Mouse (Mus musculus): Measurements from ENCODE around the gene Carmil2. TPM values are rescaled to one million over a fixed set of nuclear protein-coding genes. Genes with fewer than 3 reads are reported as not detected.

The Carmil2 gene
- polyA plus RNA-seq, 1 experiment from 2014 or later, result 1.1 TPM

DNA sequence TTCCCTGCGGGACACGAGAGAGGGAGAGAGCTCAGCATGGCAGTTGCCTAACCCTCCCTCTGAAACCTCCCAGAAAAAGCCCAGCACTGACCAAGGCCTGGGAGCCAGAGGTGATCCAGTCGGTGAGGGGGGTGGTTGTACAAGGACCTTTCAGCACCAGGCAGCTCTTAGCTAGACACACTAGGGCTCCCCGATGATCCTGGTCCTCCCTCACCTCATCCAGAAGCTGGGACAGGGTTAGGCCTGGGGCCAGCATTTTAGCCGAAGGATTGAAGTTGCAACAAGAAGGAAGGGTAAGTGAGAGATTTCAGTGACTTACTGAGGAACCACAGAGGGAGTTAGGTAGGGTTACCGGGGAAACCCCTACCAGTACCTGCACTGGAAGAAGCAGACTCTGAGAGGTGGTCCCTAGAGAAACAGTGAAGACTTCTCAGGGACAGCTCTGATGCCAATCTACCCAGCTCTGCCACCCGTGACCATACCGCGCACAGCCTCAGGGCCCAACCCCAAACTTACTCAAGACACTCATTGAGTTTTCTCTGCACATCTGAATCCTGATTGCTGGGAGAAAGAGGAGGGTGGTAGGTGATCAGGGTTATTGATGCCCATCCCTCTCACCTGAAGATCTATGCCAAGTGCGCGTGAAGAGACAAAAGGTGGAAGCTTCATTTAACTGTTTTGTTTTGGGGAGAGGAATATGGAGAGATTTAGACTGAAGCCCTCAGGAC lies 13.6 kb downstream of the Carmil2 start:
- H3K36me3 ChIP-seq (replicated peaks), result peaks cover 58% of the 10 kb centered on the region
- 87% methylated on average over 11 of the region's 11 CpGs for WGBS
- peak overlapping the region; percentile 77 for H3K4me3 ChIP-seq
- H3K27me3 ChIP-seq (ENCODE audit: poor library complexity, severe bottlenecking), result peaks cover 11% of the 10 kb centered on the region
- DNase-seq (ENCODE audit: extremely low spot score, low spot score), result no peak
- H3K4me1 ChIP-seq, result peaks cover 37% of the 10 kb centered on the region
- H3K9me3 ChIP-seq, result no peaks in the 10 kb centered on the region
- H3K27ac ChIP-seq, result no peak overlapping the region; the same call in 1 of the 2 replicates

DNA sequence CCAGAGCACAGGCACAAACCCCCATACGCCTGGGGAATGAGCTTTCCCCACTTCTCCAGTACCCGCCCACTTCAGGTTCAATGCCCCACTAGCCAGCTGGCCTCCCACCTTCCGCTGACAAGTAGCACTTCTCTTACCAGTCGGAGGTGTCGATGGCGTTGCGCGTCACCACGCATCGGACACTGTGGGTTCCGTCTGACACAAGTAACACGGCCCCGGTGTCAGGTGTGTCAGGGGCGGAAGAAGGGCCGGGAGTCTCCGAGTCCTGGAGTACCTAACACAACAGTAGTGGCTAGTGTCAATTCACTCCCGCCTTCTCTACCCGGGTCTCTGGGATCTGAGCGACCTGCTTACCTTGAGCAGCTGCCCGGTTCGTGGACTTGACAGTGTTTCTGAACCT lies 14.5 kb downstream of the Carmil2 start:
- Histone ChIP-seq H3K4me3 (peak overlapping the region; percentile 77), H3K36me3 (replicated peaks) (peaks cover 67% of the 10 kb centered on the region), H3K27me3 (ENCODE audit: poor library complexity, severe bottlenecking) (peaks cover 2% of the 10 kb centered on the region), H3K4me1 (peaks cover 40% of the 10 kb centered on the region), H3K9me3 (no peaks in the 10 kb centered on the region), H3K27ac (peak overlapping the region; percentile 86)
- WGBS, result under 1% methylated on average over 21 of the region's 21 CpGs
- no peak for DNase-seq (ENCODE audit: extremely low spot score, low spot score)

DNA sequence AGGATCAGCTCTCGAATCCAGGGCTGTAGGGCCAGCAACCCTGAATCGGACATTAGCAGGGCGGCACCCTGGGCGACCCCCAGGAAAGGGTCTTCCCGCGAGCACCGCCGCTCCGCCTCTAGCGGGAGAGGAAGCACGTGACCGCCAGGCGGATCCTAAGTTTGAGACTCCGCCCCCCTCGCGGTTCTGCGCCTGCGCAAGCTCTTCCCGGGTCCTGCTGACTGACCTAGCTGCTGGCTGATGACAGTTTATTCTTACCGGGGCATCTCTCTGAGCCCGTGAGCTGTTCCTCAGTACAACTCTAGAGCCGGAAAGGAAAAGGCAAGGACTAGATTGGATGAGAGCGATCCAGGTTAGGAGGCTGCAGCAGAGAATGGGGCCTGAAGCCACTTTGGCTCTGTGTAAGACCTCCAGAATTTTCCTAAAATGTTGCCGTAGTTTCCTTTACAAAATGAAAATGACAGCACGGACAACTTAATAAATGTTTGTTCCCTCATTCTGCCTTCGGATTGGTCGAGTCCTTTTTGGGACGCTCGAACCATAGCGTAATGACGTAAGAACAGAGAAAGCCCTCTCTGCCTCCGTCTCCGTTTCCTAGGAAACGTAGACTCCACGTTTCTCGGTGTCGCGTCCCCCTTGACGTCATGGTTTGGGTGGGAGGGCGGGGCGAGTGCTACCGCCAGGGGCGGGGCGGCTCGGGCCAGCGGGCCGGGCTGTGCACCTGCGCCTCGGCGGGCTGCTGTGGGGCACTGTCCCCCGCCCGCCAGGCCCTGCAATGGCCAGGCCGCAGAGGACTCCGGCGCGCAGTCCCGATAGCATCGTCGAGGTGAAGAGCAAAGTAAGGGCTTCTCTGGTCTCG lies 15.1 kb downstream of the Carmil2 start, which contains the start of the genes Acd and Pard6a:
Gene Acd, minus strand, starts transcription at position 137 of the 859 bp plus-strand sequence.
Gene Pard6a, plus strand, starts transcription at position 183 of the 859 bp plus-strand sequence.
- peak; percentile 98 for DNase-seq (ENCODE audit: extremely low spot score, low spot score)
- Histone ChIP-seq H3K27ac (peak within 1 kb of the TSS; percentile 86), H3K4me1 (peaks cover 44% of the 10 kb centered on the region), H3K4me3 (peak within 1 kb of the TSS; percentile 77), H3K36me3 (replicated peaks) (peaks cover 72% of the 10 kb centered on the region), H3K27me3 (ENCODE audit: poor library complexity, severe bottlenecking) (no peaks in the 10 kb centered on the region), H3K9me3 (no peaks in the 10 kb centered on the region)
- WGBS, result under 1% methylated on average over 60 of the region's 60 CpGs

DNA sequence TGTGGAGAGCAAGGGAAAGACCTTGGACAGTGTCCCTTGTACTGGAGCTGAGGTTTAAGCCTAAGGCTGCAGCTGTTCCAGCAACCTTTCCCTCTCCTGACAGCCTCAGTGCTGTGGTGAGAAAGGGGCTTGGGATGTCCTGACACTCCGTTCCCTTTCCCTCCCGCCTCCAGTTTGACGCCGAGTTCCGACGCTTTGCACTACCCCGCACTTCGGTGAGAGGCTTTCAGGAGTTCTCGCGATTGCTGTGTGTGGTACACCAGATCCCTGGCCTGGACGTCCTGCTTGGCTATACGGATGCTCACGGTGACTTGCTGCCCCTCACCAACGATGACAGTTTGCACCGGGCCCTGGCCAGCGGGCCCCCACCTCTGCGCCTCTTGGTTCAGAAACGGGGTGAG lies 15.9 kb downstream of the Carmil2 start:
- Histone ChIP-seq H3K36me3 (replicated peaks) (peaks cover 65% of the 10 kb centered on the region), H3K27me3 (ENCODE audit: poor library complexity, severe bottlenecking) (no peaks in the 10 kb centered on the region), H3K4me3 (peak overlapping the region; percentile 77), H3K4me1 (peaks cover 52% of the 10 kb centered on the region), H3K27ac (peak overlapping the region; percentile 86), H3K9me3 (no peaks in the 10 kb centered on the region)
- DNase-seq (ENCODE audit: extremely low spot score, low spot score), result no peak
- WGBS, result 37% methylated on average over 18 of the region's 18 CpGs

DNA sequence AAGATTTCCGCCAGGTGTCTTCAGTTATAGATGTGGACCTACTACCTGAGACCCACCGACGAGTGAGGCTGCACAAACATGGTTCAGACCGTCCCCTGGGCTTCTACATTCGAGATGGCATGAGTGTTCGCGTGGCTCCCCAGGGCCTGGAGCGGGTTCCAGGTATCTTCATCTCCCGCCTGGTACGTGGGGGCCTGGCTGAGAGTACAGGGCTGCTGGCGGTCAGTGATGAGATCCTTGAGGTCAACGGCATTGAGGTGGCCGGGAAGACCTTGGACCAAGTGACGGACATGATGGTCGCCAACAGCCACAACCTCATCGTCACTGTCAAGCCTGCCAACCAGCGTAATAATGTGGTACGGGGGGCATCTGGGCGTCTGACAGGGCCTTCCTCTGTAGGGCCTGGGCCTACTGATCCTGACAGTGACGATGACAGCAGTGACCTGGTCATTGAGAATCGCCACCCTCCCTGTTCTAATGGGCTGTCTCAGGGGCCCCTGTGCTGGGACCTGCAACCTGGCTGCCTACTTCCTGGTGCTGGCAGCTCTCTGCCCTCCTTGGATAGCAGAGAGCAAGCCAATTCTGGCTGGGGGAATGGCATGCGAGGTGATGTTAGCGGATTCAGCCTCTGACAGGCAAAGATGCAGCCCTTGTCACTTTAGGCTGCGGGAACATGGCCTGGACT lies 16.8 kb downstream of the Carmil2 start:
- Histone ChIP-seq H3K27ac (no peak overlapping the region), H3K27me3 (ENCODE audit: poor library complexity, severe bottlenecking) (no peaks in the 10 kb centered on the region), H3K4me1 (peaks cover 61% of the 10 kb centered on the region), H3K36me3 (replicated peaks) (peaks cover 57% of the 10 kb centered on the region), H3K9me3 (no peaks in the 10 kb centered on the region), H3K4me3 (peak overlapping the region; percentile 77; the same call in 1 of the 2 replicates)
- WGBS, result 91% methylated on average over 24 of the region's 24 CpGs
- no peak for DNase-seq (ENCODE audit: extremely low spot score, low spot score)

DNA sequence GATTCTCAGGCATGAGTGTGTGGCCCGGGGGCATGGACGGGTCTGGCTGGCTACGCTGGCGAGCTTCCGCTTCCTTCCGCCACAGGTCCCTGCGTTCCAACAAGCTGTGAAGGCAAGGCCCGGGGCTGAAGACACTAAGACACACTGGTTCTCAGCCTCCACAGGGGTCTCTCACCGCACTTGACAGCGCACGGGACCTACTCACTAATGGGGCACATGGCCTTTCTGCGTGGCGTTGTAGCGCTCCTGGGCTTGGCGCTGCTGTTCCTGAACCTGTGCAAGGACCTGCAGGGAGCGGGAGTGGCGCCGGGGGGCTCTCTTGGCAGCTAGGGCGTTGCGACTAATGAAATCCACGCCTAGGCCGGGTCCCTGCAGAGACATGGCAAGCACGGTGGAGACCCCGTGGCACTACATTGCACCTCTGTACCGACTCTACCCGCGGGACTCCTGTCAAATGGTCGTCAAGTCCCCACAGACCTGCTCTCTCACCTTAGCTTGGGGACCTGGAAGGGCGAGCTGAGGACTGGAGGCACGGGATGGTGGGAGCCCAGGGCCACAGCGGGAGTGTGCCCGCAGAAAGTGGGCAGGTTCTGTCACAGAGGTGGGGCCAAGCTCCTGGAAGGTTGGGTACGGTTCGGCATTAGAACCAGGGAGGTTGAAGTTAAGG lies 18.2 kb downstream of the Carmil2 start:
- Histone ChIP-seq H3K4me3 (no peak overlapping the region; the same call in 1 of the 2 replicates), H3K4me1 (peaks cover 65% of the 10 kb centered on the region), H3K27me3 (ENCODE audit: poor library complexity, severe bottlenecking) (no peaks in the 10 kb centered on the region), H3K9me3 (no peaks in the 10 kb centered on the region), H3K36me3 (replicated peaks) (peaks cover 44% of the 10 kb centered on the region), H3K27ac (no peak overlapping the region)
- WGBS, result 93% methylated on average over 34 of the region's 34 CpGs
- no peak for DNase-seq (ENCODE audit: extremely low spot score, low spot score)

DNA sequence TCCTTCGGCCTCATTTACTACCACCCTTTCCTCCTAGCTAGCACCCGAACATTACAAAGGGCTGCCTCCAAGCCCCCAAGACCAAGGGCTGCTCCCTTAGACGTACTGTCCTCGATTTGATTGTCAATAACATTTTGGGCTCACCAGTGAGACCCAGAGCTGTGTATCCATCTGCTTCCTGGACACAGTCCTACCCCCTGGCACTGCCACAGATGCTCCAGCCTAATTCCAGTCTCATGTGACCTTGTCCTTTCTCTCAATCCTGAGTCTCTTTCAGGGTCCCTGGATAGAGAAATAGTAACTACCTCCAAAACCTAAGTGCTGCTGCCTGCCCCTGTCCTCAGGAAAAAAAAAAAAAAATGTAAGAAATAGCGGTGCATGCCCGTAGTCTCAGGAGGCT lies 18.9 kb downstream of the Carmil2 start:
- peaks cover 58% of the 10 kb centered on the region for H3K4me1 ChIP-seq
- peaks cover 41% of the 10 kb centered on the region for H3K36me3 ChIP-seq (replicated peaks)
- no peak overlapping the region for H3K4me3 ChIP-seq
- 91% methylated on average over 6 of the region's 6 CpGs for WGBS
- no peaks in the 10 kb centered on the region for H3K9me3 ChIP-seq
- H3K27ac ChIP-seq, result no peak overlapping the region
- no peak for DNase-seq (ENCODE audit: extremely low spot score, low spot score)
- no peaks in the 10 kb centered on the region for H3K27me3 ChIP-seq (ENCODE audit: poor library complexity, severe bottlenecking)

DNA sequence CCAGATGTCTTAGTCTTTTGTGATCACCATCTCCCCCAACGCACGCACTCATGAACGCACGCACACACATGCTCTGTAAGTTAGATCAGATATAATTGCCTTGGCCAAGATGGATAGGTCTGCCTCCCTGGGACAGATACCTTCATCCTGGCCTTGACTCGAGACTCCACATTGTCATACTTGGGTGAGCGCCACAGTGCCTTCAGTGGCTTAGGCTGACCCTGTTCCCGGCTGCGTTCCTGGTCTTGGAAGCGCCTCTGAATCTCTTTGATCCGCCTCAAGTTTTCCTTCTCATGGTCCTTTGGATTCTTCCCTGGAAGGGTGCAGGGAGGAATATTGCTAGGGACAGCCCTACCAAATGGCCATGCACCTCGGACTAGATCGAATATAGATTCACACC lies 20.4 kb downstream of the Carmil2 start:
- H3K4me1 ChIP-seq, result peaks cover 50% of the 10 kb centered on the region
- H3K27ac ChIP-seq, result no peak overlapping the region
- H3K9me3 ChIP-seq, result no peaks in the 10 kb centered on the region
- DNase-seq (ENCODE audit: extremely low spot score, low spot score), result no peak
- peaks cover 41% of the 10 kb centered on the region for H3K36me3 ChIP-seq (replicated peaks)
- peak overlapping the region; percentile 89 for H3K4me3 ChIP-seq
- WGBS, result 85% methylated on average over 12 of the region's 12 CpGs
- H3K27me3 ChIP-seq (ENCODE audit: poor library complexity, severe bottlenecking), result no peaks in the 10 kb centered on the region

DNA sequence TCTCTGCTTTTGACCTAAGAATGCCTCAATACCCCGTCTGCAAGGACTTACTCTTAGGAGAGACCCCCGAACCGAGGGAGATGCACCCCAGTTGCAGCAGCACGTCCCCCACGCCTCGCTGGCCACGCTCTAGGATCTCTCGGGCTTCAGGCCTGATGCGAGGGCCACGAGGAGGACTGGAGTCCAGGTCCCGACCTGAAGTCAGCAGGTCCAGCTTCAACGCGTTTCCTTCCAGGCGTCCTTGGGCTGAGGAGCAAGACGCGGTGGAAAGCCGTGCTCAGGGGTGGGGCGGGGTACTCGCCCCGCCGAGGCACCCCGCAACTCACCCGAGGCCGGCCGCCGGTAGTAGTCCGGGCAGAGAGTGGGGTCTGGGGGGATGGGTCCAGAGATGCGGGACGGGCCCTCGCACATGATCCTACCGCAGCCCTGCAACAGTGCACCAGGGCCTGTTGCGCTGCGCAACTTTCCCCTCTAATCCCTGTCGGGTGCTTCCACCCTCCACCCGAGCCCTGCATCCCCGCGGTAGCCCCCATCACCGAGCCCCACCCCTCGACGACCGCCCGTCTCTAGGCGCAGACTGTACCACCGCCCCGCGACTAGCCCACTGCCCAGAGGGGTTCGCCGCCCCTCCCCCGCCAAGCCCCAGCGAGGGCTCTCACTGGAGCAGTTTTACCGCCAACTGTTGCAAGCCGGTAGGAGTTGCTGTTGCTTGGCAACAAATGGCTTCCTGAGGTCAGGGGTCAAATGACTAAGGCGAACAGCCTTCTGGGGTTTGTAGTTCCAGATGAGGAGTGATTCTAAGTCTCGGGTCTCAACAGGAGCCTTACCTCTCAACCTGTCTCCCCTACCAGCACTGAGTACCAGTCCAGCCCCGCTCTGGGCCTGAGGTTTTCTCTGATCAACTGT lies 21.7 kb downstream of the Carmil2 start, which contains the start of the genes 4933405L10Rik and Enkd1:
Gene 4933405L10Rik, plus strand, starts transcription at position 158 of the 906 bp plus-strand sequence.
Gene Enkd1, minus strand, starts transcription at position 713 of the 906 bp plus-strand sequence.
- under 1% methylated on average over 55 of the region's 55 CpGs for WGBS
- no peaks in the 10 kb centered on the region for H3K27me3 ChIP-seq (ENCODE audit: poor library complexity, severe bottlenecking)
- H3K4me1 ChIP-seq, result peaks cover 37% of the 10 kb centered on the region
- peak within 1 kb of the TSS; percentile 89 for H3K4me3 ChIP-seq
- DNase-seq (ENCODE audit: extremely low spot score, low spot score), result peak; percentile 92
- no peaks in the 10 kb centered on the region for H3K9me3 ChIP-seq
- H3K27ac ChIP-seq, result peak within 1 kb of the TSS; percentile 94
- H3K36me3 ChIP-seq (replicated peaks), result peaks cover 33% of the 10 kb centered on the region

DNA sequence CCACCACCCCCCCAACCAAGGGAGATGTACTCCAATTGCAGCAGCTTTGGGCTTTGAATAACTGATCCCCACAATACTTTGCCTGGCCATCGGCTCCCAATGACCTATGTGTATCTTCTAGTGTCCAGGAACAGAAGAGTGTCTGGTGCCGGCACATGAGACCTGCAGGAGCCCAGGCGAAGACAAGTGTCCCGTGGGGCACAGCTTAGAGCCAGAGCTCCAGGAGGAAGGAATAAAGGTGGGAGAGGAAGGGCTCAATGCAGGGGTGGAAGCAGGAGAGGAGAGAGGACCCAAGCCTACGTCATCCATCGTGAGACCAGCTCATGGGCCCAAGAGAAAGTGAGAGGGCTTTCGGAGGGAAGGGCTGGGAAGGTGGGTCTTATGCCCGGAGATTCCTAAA lies 22.6 kb downstream of the Carmil2 start:
- H3K4me3 ChIP-seq, result 0 out of 2 replicates have a peak overlapping the region, but pooled peaks have one; percentile 89

DNA sequence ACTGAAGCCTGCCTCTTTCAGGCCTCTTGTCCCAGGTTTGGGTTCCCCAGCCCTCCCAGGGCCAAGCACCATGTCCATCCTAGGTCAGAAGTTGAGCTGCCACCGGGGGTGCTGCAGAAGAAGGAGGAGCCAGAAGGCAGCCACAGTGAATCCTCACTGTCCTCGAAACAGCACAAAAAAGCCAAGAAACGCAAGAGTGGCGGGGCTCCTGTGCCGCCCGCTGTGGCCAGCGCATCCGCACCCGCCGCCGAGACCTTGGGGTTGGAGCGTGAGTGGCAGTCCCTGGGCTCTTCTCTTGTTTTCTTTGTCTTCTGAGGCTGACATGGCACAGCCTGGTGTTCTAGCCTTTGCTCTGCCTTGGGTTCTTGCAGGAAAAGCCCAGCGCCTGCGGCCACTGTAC lies 23.2 kb downstream of the Carmil2 start:
- Histone ChIP-seq H3K36me3 (replicated peaks) (peaks cover 18% of the 10 kb centered on the region), H3K4me3 (no peak overlapping the region), H3K27me3 (ENCODE audit: poor library complexity, severe bottlenecking) (no peaks in the 10 kb centered on the region), H3K9me3 (no peaks in the 10 kb centered on the region), H3K4me1 (peaks cover 30% of the 10 kb centered on the region), H3K27ac (0 out of 2 replicates have a peak overlapping the region, but pooled peaks have one; percentile 30)
- peak; percentile 14 for DNase-seq (ENCODE audit: extremely low spot score, low spot score)
- 74% methylated on average over 14 of the region's 14 CpGs for WGBS

More for the DNA sequence above, 22.6 kb downstream of the Carmil2 start:
- H3K4me1 ChIP-seq, result peaks cover 34% of the 10 kb centered on the region
- no peak overlapping the region for H3K27ac ChIP-seq
- H3K36me3 ChIP-seq (replicated peaks), result peaks cover 24% of the 10 kb centered on the region
- peak; percentile 14 for DNase-seq (ENCODE audit: extremely low spot score, low spot score)
- no peaks in the 10 kb centered on the region for H3K9me3 ChIP-seq
- 94% methylated on average over 8 of the region's 8 CpGs for WGBS
- no peaks in the 10 kb centered on the region for H3K27me3 ChIP-seq (ENCODE audit: poor library complexity, severe bottlenecking)
